Mouse (Mus musculus): ENCODE results near the gene Rubcn. TPM values are rescaled to one million over a fixed set of nuclear protein-coding genes. Genes with fewer than 3 reads are reported as not detected.
"Not testable (repeated sequence)": the region's sequence is repeated elsewhere in the genome, so short reads cannot be mapped to it uniquely, and the experiment has no call there.

Rubcn gene
- total and polyA plus RNA-seq, 3 experiments: 27.7 to 40.4 (median 28.0) TPM

DNA sequence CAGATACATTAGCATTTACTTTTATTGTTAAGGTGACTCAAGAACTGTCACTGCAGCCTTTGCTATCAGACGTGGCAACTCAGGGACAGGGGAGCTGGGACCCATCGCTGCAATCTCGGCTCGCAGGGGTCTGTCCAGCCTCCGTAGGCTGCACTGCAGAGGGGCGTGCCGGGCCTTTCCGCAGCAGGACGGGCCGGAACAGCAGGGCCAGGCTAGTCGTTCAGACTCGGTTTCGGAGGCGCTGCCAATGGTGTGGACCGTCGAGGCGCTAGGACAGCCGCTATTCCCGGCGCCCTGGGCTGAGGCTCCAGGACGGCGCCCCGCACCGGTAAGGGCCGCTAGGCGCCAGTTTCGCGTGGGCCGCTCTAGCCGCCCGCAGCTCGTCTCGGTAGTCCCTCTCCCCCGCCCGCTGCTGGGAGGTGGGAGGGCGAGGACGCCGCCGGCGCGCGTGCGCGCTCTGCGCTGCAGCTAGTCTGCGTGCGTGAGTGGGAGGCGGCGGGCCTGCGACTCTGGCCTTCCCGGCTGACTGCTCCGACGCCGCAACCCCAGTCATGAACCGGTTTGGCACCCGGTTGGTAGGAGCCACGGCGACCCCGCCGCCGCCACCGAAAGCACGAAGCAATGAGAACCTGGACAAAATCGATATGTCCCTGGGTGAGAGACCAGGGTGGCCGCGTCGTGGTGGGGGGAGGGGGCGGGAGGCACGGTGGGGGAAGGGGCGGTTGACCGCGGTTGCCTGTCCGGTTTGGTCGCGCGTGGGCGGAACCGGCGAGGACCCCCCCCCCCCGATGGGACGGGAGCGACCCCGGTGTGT, at the start of gene Rubcn, which contains the start of gene Fyttd1 (continued):
- no peak for TF ChIP-seq MAFK (IDR thresholded peaks at IDR 0.05; ENCODE audit: insufficient replicate concordance, low read length)

DNA sequence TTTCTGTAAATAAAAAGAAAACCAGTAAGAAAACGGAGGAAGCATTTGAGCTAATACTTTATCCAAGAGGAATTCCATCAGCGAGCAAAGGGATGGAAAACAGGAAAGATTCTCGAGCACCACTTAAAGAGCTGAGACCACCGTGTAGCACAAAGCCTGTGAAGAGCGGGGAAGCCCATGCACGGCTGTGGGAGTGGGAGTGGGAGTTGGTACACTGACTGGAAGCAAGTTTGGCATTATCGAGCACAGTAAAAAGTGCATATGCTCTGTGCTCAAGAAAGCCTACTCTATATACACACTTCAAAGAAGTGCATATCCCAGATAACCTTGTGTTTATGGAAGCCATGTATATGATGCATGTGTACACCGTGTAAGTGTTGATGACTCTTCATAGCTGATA, 49.5 kb upstream of the Rubcn start:
- dilution Hi-C loops (cut with MboI; ENCODE audit: extremely low pct_ligation_motif_present, extremely low pct_unique_long_range_greater_than_20kb, low sequenced_read_pairs): no loop called here
- H3K79me2 ChIP-seq (replicated peaks; ENCODE audit: control insufficient read depth, extremely low read depth, insufficient read depth, poor library complexity, severe bottlenecking): peaks cover 8% of the 10 kb centered on the region; the same call in 1 of the 2 replicates
- no peak overlapping the region for H3K4me2 ChIP-seq (ENCODE audit: insufficient read depth, low read depth, poor library complexity, severe bottlenecking)
- no peak overlapping the region for H3K27ac ChIP-seq (ENCODE audit: insufficient read depth, low read depth)
- DNase-seq (ENCODE audit: extremely low read depth): no peak
- H3K36me3 ChIP-seq (replicated peaks in 1 of 2; ENCODE audit: control insufficient read depth in 1 of 2, insufficient read depth in 1 of 2, low read length in 1 of 2): peaks cover 15 to 32% of the 10 kb centered on the region in 2 experiments
- H3K9me3 ChIP-seq (replicated peaks; ENCODE audit: low read length): no peaks in the 10 kb centered on the region
- peaks cover 0 to 9% of the 10 kb centered on the region in 2 experiments; a peak in 1 of 4 replicates for H3K4me1 ChIP-seq (ENCODE audit: control insufficient read depth in 1 of 2, insufficient read depth in 2 of 2)
- H3K9ac ChIP-seq (ENCODE audit: insufficient read depth, low read depth): no peak overlapping the region
- no peaks in the 10 kb centered on the region for H3K27me3 ChIP-seq (replicated peaks)
- TF ChIP-seq JUN (IDR thresholded peaks at IDR 0.05; ENCODE audit: insufficient read depth, low read depth, low read length): no peak
- 0 out of 2 replicates have a peak, but pooled peaks have one; percentile 41 for TF ChIP-seq POLR2AphosphoS2 (IDR thresholded peaks at IDR 0.05; ENCODE audit: low read depth, low read length)
- TF ChIP-seq ELF1 (IDR thresholded peaks at IDR 0.05; ENCODE audit: low read depth, low read length): no peak
- H3K4me3 ChIP-seq (replicated peaks in 1 of 3; ENCODE audit: low read depth in 2 of 3, low read length in 2 of 3, poor library complexity in 1 of 3): no peak overlapping the region
- in situ Hi-C loops (cut with MboI; ENCODE audit: low pct_ligation_motif_present, low pct_unique_long_range_greater_than_20kb, low sequenced_read_pairs): no loop called here

DNA sequence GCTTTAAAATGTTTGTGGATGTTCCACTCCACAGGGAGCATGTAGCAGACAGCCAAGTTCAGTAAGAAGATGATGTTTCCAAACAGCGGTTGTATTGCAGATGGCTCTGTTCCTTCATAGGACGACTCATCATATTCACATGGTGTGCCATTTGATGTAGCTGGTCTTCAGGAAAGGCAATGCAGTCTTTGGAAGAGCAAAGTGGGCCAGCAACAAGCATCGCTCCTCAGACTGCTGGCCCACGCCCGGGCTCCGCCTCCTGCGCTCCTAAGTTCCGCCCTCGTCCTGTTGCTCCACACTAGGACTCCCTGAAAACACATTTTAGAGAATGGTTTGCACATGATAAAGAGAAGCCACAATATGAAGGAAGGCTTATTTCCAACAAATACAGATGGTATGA, 49.1 kb upstream of the Rubcn start:
- H3K27ac ChIP-seq (ENCODE audit: insufficient read depth, low read depth); H3K4me1 ChIP-seq (ENCODE audit: control insufficient read depth in 1 of 2, insufficient read depth in 2 of 2); H3K27me3 ChIP-seq (replicated peaks); in situ Hi-C loops (cut with MboI; ENCODE audit: low pct_ligation_motif_present, low pct_unique_long_range_greater_than_20kb, low sequenced_read_pairs); H3K4me3 ChIP-seq (replicated peaks in 1 of 3; ENCODE audit: low read depth in 2 of 3, low read length in 2 of 3, poor library complexity in 1 of 3); H3K4me2 ChIP-seq (ENCODE audit: insufficient read depth, low read depth, poor library complexity, severe bottlenecking); DNase-seq (ENCODE audit: extremely low read depth); H3K9me3 ChIP-seq (replicated peaks; ENCODE audit: low read length); H3K79me2 ChIP-seq (replicated peaks; ENCODE audit: control insufficient read depth, extremely low read depth, insufficient read depth, poor library complexity, severe bottlenecking); dilution Hi-C loops (cut with MboI; ENCODE audit: extremely low pct_ligation_motif_present, extremely low pct_unique_long_range_greater_than_20kb, low sequenced_read_pairs); H3K9ac ChIP-seq (ENCODE audit: insufficient read depth, low read depth): not testable (repeated sequence)
- H3K36me3 ChIP-seq (replicated peaks in 1 of 2; ENCODE audit: control insufficient read depth in 1 of 2, insufficient read depth in 1 of 2, low read length in 1 of 2): peaks cover 15 to 30% of the 10 kb centered on the region in 2 experiments

DNA sequence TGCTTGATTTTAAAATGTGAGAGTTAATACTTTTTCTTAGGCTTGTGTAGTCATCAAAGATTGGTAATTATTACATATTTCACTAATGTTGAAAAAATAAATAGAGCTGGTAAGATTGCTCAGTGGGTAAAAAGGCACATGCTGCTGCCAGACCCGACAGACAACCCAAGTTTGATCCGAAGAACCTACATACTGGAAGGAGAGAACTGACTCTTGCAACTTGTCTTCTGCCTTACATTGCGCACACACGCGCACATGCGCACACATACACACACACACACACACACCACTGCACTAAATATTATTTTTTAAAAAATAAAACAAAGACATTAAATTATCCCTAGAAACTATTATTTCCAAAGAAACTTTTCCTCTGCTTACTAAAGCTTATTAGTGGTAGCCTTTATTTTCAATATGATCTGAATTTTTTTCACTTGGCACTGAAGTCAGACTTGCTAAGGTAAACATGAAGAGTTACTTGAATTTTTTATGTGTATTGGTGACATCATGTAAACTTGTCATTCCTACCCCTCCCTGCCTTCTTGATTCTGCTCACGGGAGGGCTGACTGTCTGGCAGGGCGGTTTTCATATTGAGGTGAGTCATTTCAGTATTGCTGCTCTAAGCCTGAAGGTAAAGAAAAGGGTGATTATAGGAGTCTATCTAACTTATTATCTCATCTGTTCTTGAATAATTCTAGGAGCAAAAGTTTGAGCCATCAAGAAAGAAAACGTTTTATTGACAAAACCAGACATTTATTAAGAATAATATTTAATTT, 37.9 kb upstream of the Rubcn start:
- Histone ChIP-seq H3K79me2 (replicated peaks; ENCODE audit: control insufficient read depth, extremely low read depth, insufficient read depth, poor library complexity, severe bottlenecking) (peaks cover 23% of the 10 kb centered on the region), H3K27ac (ENCODE audit: insufficient read depth, low read depth) (no peak overlapping the region), H3K4me3 (replicated peaks in 1 of 3; ENCODE audit: low read depth in 2 of 3, low read length in 2 of 3, poor library complexity in 1 of 3) (peak overlapping the region in 2 of 3 experiments; percentile 73 to 85), H3K9ac (ENCODE audit: insufficient read depth, low read depth) (peak overlapping the region; percentile 54), H3K27me3 (replicated peaks) (no peaks in the 10 kb centered on the region), H3K36me3 (replicated peaks in 1 of 2; ENCODE audit: control insufficient read depth in 1 of 2, insufficient read depth in 1 of 2, low read length in 1 of 2) (peaks cover 0 to 16% of the 10 kb centered on the region in 2 experiments), H3K9me3 (replicated peaks; ENCODE audit: low read length) (no peaks in the 10 kb centered on the region), H3K4me1 (ENCODE audit: control insufficient read depth in 1 of 2, insufficient read depth in 2 of 2) (peaks cover 4 to 40% of the 10 kb centered on the region in 2 experiments; a peak in 3 of 4 replicates), H3K4me2 (ENCODE audit: insufficient read depth, low read depth, poor library complexity, severe bottlenecking) (peak overlapping the region; percentile 96)
- peak; percentile 74 for DNase-seq (ENCODE audit: extremely low read depth)
- dilution Hi-C loops (cut with MboI; ENCODE audit: extremely low pct_ligation_motif_present, extremely low pct_unique_long_range_greater_than_20kb, low sequenced_read_pairs): no loop called here
- in situ Hi-C loops (cut with MboI; ENCODE audit: low pct_ligation_motif_present, low pct_unique_long_range_greater_than_20kb, low sequenced_read_pairs): no loop called here
- peak; percentile 28; the same call in 1 of the 2 replicates for TF ChIP-seq MYC (IDR thresholded peaks at IDR 0.05; ENCODE audit: low read depth, low read length)
- TF ChIP-seq CHD1 (IDR thresholded peaks at IDR 0.05; ENCODE audit: low read depth, low read length): no peak
- TF ChIP-seq TBP (conservative IDR thresholded peaks at IDR 0.05; ENCODE audit: low read depth, low read length): no peak
- TF ChIP-seq RAD21 (IDR thresholded peaks at IDR 0.05; ENCODE audit: low read depth, low read length): no peak
- no peak for TF ChIP-seq RCOR1 (conservative IDR thresholded peaks at IDR 0.05; ENCODE audit: low read depth, low read length)
- TF ChIP-seq E2F4 (IDR thresholded peaks at IDR 0.05; ENCODE audit: insufficient replicate concordance, low read depth, low read length): no peak
- TF ChIP-seq BHLHE40 (IDR thresholded peaks at IDR 0.05; ENCODE audit: low read depth, low read length): peak; percentile 91
- TF ChIP-seq UBTF (IDR thresholded peaks at IDR 0.05; ENCODE audit: low read depth, low read length): no peak
- TF ChIP-seq ETS1 (conservative IDR thresholded peaks at IDR 0.05; ENCODE audit: low read depth, low read length): 0 out of 2 replicates have a peak, but pooled peaks have one; percentile 48
- no peak for TF ChIP-seq KAT2A (IDR thresholded peaks at IDR 0.05; ENCODE audit: insufficient replicate concordance, low read length)
- no peak for TF ChIP-seq USF1 (IDR thresholded peaks at IDR 0.05; ENCODE audit: low read depth, low read length)
- no peak for TF ChIP-seq GABPA (IDR thresholded peaks at IDR 0.05; ENCODE audit: insufficient replicate concordance, low read depth, low read length)
- no peak for TF ChIP-seq USF2 (conservative IDR thresholded peaks at IDR 0.05; ENCODE audit: low read depth, low read length)
- TF ChIP-seq IRF4 (IDR thresholded peaks at IDR 0.05; ENCODE audit: low read depth, low read length): peak; percentile 92
- no peak for TF ChIP-seq ZC3H11A (IDR thresholded peaks at IDR 0.05; ENCODE audit: low read depth, low read length)
